Mouse (Mus musculus): Measurements from ENCODE around the gene Kcnq5.

DNA sequence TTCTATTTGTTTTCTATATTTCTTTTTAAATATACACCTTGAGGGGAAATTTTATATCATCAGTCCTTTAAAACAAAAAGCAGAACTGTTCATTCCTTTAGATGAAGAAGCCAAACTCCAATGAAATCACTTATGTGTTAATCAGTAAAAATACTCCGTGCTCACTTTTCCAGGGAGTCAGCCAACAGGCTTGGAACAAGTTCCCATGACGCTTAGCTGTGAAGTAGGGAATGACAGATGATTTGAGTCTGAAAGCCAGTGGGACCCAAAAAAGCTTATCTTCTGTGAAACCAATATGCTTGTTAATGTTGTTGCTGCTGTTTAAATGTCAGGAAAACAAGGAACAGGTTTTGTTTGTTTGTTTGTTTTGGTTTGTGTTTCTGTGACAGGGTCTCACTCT, 326.3 kb downstream of the Kcnq5 start:
- TF ChIP-seq GATA1 (IDR thresholded peaks at IDR 0.05; ENCODE audit: borderline replicate concordance, low read length): no peak
- TF ChIP-seq FLI1 (IDR thresholded peaks at IDR 0.05; ENCODE audit: low read length): no peak
